Mouse (Mus musculus): ENCODE results near the gene Fads6. TPM values are rescaled to one million over a fixed set of nuclear protein-coding genes. Genes with fewer than 3 reads are reported as not detected.

The Fads6 gene
- total RNA-seq, 4 experiments from 2014 or later, result 43.3 to 117 (median 82.2) TPM

DNA sequence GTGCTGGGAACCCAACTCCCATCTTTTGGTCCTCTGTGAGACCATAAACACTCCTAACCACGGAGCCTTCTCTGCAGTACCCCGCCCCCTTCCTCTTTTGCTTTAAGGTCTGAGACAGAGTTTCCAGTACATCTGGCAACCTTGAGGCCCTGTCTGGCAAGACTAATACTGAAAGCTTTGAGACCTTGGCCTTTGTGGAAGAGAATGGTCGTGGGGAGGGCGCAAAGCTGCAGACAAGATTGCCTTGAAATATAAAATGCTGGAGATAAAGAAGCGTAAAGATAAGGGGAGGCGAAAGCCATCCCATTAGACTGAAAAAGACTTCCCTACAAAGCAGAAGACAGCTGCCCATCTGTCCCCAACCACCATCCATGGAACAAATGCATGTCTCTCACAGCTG lies 22.0 kb downstream of the Fads6 start:
- no peak for DNase-seq

DNA sequence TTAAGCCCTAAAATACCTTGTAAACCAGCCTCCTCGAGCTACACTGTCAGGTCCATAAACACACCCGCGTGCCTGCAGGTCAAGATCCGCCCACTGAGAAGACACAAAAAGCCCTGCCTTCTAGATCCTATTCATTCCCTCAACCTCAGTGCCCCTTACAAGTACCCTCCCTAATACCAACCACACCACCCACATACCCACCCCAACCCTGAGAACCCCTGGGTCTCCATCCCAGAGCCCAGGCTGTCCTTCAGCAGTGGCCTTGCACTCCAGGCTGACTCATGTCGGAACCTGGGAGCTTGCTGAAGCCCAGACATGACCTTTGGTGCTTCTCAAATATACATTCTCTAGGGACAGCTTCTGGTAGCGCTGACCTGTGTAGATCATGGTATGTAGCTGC lies 22.7 kb downstream of the Fads6 start:
- DNase-seq, result no peak

DNA sequence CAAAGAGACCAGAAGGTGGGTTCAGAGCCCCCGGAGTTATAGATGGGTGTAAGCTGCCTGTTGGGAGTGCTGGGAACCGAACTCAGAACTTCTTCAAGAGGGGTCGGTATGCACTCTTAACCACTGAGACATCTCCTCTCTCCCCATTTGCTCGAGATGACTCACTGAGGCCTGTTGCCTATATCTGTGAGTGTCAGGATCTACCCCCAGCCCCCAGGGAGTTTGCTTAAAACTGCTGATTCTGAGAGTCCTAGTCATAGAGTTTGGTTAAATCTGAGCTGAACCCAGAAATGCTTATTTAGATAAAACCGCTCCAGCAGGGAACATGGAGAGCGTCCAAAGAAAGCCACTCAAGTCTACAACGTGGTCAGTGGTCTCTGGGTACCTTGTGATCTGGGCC lies 23.3 kb downstream of the Fads6 start:
- no peak for DNase-seq

DNA sequence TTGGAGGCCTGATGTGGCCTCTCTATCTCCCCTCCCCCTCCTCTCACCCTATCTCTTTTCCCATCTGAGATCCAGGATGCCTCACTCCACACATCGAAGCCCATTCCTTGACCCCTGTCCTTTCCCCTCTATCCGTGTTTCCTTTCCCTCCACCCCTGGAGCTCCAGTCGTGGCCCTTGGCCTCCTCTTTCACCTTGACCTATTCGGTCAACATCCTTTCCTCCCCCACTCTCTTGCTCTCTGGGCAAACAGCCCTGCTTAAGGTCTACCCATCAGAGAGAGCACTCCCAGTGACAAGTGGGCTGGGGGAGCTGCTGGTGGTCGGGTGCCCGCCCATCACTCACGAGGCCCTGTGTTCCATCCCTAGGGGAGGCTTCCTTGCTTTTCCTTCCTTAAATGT lies 23.7 kb downstream of the Fads6 start:
- no peak for DNase-seq

DNA sequence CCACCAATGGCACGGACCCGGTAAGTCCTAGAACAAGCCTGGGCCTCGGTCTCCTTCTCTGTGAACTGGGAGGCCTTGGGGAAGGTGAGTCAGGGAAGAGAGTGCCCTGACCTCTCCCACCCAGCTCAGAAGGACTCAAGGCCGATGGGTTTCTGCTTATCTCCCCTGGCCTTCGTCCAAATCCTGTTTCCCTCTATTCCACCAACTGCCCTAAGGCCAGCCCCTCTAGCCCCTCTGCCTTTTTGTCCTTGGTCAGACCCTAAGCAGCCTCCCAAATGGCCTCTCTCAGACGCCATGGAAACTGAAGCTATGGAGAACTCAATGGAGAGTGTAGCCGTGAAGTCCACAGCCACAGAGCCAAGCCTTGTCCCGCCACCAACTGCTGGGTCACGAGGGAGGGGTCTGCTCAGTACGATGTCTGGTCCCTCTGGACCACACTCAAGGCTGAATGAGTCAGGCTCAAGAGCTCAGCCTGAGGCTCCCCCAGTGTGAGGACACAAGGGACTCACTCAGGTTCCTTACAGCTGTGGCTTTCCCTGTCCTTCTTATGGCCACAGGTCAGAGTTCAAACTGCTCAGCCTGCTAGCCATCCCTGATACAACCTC lies 24.5 kb downstream of the Fads6 start:
- peak; percentile 83 for DNase-seq

DNA sequence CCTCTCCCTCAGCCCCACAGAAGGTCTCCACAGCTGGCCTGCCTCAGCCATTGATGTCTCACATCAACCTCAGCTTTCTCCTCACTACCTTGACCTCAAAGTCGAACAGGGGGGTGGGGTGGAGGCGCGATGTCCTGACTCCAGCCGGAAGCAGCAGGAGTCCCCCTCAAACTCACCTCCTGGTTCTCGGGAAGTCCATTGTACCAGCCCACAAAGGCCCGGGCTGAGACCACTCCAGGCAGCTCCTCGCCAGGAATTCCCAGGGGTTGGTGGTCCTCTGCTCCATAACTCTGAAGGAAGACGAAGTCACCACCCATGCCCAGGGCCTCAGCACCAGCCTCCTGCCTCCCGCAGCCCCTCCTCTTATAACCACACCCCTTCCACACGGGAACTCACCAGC lies 26.0 kb downstream of the Fads6 start:
- DNase-seq, result no peak

DNA sequence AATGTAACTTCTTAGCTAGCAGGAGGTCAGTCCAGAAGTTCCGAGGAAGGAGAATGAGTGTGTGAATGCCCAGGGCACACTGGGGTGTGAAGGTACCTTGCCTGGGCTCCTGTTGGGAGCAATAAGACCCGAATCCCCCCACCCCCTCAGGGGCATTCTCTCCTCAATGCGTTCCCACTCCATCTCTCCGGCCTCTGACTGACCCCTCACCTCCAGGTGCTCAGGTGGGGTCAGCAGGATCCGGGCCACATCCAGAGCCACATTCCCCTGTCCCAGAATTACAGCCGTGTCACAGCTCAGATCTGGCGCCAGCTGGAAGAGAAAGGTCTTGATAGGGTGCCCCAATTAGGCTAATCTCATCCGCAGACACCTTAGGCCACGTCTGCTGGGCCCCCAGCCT lies 26.4 kb downstream of the Fads6 start:
- no peak for DNase-seq

DNA sequence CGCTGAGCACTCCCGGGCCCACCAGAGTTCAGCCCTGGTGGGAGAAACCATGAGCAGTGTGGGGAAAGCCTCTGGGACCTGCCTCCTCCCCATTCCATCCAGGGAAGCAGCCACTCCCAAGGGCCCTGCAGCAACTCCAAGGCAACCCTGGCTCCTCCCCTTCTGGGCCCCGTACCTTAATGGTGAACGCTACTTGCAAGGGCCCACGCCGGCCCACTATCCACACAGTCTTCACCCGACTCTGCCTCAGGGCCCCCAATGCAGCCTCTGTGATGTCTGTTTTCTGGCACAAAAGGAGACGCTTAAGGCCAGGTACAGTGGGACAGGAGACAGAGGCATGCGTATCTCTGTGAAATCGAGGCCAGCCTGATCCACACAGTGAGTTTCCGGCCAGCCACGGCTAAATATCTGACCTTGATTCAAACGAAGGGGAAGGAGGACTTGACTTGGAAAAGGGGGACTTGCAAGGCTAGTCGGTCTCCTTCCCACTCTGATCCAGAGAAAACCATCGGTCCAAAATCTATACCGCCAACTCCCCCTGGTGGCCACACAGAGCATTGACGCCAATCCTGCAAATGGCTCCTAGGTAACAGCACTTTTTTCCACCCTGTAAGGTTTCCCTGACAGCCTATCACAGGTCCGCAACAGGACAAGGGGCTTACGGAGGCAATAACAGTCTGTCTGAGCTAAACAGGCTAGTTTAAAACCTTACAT lies 27.2 kb downstream of the Fads6 start:
- DNase-seq, result no peak

DNA sequence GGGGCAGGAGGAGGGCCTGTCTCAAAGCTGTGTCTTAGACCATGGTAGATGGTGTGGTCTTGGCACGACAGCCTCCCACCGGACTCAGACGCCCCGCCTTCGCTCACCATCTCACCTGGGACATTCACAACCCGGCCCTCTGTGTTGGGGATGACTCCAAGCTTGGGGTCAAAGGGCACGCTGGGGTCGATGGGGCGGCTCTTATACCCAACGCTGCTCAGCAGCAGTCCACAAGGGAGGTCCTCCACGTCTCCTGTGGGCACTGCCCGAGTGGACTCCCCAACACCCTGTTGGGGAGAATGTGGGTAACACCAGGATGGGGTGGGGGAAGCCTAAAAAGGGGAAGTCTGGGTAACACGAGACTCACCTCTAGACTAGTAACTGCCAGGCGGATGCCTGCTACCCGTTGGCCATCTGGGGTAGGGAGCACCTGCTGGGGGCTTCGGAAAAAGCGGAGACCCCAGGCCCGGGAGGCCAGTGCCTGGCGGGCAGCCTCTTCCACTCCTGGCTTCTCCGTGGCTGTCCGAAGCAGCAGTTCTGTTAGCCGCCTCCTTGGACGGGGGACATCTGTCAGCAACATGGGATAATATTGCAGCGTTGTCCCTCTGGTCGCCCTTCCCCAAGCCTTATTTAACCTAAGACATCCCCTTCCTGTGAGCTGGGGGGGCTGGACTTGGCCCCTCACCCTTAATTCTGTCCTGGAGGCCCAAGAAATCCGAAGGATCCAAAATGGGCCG lies 28.0 kb downstream of the Fads6 start:
- DNase-seq, result no peak

DNA sequence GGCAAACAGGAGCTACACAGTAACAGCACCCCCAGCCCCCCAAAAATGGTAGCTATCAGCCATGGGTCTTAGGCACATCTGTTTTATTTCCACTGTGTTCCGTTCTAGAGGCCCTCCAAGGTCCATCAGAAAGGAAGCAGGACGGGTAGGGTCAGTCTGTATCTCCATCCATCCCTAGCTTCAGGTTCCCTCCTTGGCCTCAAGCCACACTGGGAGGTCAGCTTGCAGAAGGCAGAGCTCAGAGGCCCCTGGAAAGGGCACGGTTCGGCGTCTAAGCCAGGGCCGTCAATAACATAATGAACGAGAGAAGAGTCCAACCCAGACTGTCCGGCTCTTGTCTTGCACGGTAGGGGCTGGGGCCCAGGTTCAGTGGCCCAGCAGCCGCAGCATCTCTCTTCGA lies 29.5 kb downstream of the Fads6 start:
- DNase-seq, result no peak

DNA sequence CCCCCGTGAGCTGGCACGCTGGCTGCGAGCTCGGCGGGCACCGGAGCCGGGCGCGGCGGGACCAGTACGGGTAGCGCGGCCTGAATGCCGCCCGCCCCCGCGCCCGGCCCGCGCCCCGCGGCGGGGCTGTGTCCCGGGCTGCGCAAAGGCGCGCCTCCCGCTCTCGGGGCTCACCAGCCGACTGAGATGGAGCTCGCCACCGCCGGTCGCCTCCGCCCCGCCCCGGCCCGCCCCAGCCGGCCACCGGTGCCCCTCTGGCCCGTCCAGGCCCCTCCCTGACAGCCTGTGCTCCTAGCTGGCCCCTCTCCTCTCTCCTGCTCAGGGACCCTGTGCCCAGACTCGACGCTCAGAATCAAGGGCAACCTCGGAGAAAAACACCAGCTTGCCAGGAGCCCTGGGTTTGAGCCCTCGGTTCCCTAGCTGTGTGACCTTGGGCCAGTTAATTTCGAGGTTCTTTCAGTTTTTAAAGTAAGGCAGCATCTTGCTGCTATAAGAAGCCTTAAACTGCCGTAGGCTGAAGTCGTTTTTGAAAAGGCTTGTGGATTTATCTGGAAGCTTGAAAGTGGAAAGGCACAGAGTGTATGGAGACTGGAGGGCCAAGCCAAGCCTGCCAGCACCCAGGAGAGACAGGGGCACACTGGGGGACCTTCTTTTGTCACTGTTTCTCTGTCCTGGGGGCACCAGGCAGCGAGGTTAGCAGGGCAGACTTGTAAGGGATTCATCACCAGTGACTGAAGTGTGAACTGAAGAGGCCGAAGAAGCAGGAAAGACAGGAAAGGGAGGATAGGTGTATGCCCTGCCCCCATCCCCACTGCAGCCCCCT lies 30.2 kb downstream of the Fads6 start, which contains the start of gene Grin2c:
Gene Grin2c (minus strand): TSS at position 183 of the 823 bp plus-strand sequence.
- DNase-seq, result no peak

DNA sequence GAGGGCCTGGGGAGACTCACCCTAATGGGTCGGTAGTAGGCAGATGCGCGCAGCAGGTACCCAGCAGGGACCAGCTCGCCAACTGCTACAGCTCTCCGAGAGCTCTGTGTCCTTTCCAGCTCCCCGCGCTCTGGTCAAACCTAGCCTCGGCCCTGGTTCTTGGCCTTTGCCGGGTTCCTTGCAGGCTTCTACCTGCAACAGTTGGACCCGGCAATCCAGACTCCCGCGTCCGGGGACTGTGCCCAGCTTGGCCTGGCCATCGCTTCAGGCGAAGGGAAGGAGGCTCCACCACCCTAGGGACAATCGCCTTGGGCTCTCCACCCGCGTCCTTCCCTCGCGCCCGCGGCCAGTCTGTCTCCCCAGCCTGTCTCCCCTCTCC lies 31.1 kb downstream of the Fads6 start:
- DNase-seq, result no peak

DNA sequence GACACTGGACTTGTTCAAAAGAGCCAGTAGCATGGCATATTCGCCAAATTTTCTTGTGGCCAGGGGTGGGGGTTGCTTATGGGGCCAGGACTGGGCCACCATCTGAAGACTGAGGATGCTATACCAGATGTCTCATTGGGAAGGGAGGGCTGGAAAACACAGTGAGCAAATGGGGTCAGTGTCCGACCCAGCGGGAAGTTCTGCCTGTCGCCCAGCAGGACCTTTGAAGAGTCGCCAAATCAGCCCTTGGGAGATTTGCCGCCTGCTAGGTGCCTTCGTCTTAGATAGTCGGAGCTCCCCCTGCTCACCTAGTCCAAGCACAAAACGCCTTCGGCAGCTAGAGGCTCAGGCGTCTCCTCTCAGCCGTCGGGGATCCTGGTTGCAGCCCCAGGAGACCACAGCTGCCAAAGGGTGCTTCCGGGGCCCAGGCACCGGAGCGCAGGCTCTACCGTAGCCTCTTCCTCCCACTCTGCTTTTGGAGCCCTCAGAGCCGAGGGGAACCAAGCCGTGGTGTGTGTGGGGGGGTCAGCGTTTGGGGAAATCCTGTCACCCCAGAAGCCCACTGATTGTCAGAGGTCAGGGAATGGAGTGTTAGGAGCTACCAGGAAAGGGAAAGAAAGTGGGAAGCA lies 31.6 kb downstream of the Fads6 start:
- no peak for DNase-seq

DNA sequence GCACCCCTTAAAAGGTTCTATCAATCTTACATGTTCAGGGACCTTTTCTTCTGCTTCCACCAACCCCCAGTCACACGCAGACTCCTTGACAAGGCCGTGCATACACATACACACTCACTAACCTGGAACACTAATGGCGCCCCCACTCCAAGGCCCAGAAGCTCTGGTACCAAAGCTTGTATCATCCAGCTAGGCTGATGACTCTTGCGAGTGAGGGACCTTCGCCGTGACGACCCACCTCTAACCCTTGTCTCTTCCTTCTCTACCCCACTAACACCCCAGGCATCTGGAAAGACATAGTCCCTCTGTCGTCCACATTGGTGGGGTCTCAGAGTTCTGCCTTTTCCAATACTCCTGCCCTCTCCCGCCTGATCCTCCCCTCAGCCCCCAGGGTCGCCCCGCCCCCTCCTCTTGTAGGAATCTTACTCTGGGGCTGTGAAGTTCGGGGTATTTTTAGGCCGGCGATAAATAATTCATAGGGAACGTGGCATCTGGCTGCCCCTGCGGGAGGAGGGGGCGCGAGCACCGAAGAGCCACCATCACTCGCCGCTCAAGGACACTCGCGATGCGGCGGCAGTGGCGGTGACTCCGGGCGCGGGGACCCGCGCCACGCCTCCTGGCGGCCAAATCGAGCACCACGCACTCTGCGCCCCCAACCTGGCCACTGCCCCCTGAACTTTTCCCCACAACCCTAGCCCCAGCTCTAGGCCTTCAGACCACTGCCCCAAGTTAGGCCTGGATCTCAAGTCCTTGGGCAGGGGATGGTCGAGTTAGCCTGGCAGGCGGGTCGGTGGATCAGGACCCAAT lies 32.4 kb downstream of the Fads6 start:
- DNase-seq, result no peak

DNA sequence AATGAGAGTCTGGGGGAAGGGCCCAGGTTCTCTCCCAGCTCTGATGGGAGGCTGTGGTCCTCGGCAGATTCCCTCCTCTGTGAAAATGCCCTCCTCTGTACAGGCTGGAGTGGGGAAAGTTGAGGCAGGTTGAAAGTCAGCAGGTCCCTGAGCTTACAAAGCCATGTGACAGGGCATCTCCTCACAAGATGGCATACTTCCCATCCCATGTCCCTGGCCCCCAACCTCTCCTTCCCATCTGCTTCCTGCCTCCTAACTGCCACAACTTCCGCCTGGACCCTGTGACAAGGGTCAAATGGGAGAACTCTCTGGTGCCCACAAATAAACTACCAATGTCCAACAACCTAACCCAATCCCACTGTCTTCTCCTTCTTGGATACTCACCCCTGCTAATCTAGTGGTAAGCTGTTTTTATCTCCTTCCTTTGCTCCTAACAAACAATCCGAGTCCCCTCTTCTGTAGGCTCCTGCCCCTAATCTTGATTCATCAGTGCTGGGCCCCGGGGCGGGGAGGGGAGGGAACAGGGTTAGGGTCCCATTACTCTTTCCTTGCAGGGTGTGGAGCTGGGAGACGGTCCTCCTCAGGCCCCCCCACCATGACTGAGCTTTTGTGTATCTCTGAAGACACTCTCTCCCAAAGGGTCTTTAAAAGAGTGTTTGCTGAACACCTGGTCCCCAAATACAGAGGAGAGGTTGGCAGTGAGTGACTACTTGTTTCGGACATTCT lies 33.2 kb downstream of the Fads6 start:
- no peak for DNase-seq

DNA sequence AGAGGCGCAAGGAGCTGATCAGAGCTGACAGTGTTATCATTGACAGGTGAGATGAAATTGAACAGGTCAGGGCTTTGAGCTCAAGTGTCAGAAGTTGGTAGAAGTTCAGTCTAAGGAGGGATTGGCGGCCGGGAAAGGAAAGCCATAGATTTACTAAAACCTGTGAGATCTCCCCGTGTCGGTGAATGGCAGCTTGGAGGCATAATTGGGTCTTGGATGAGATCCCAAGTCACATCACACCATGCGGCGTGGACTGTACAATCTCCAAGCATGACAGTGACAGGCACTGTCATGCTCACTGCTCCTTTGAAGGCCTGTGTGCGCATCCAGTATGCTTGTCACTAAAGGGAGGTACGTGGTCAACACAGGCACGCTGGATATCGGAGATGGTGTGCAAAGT lies 34.5 kb downstream of the Fads6 start:
- DNase-seq, result no peak

DNA sequence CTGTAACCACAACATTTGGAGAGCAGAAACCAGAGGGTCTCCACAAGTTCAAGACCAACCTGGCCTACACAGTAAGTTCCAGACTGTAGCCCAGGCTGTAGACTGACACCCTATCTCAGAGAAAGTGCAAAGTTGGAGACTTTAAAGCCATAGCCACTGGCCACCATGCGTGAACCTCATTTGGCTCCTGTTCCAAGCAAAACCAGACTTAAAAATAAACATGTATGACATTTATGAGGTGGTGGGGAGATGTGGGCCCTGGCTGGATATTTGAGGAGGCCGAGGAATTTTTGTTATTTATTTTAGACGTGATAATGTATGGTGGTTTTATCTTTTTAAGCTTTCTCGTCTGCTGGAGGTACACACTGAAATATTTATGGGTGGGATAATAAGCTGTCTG lies 38.3 kb downstream of the Fads6 start:
- no peak for DNase-seq

DNA sequence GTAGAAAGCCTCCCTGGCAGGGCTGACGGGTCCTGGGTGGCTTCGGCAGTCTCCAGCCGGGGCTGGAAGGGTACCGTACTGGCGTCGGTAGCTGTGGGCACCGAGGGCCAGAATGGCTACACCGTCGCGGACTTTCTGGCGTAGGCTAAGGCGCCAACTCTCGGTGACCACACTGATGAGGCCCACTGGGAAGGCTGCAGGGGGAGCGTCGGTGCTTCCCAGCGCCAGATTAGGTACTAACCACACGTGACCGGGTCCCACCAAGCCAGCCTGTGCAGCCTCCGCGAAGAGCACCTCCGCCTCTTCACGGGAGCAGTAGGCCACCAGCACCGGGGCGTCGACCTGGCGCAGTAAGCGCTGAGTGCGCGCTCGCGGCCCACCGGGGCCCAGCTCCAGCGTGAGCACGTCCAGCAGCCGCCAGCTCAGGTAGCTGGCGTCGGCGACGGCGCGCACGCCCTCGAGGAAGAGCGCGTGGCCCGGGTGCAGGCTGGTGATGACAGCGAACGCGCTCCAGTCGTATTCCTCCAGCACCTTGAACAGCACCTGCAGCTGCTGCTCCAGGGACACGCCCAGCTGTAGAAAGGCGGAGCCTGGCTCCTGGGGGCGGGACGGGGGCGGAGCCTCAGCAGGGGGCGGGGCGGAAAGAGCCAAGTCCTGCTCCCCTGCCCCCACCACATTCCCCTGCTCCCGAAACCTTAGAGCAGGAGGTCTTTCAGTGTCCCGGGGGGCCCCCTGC lies 39.5 kb downstream of the Fads6 start:
- no peak for DNase-seq

DNA sequence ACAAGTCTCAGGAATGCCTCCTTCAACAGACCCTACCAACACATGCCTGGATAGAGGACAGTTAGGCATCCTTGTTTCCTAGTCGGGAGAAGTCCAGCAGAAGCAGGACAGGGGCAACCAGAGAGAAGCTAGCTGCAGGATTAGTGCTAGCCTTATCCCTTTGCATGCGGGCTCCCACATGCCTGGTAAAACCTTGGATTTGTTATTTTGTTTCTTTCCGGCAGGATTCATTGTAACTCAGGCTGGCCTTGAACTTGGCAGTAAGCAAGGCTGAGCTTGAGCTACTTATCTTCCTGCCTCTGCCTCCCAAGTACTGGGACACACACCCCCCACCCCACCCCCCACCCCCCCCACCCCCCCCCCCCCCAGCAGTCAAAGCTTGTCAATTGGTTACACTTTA lies 46.2 kb downstream of the Fads6 start:
- no peak for DNase-seq

DNA sequence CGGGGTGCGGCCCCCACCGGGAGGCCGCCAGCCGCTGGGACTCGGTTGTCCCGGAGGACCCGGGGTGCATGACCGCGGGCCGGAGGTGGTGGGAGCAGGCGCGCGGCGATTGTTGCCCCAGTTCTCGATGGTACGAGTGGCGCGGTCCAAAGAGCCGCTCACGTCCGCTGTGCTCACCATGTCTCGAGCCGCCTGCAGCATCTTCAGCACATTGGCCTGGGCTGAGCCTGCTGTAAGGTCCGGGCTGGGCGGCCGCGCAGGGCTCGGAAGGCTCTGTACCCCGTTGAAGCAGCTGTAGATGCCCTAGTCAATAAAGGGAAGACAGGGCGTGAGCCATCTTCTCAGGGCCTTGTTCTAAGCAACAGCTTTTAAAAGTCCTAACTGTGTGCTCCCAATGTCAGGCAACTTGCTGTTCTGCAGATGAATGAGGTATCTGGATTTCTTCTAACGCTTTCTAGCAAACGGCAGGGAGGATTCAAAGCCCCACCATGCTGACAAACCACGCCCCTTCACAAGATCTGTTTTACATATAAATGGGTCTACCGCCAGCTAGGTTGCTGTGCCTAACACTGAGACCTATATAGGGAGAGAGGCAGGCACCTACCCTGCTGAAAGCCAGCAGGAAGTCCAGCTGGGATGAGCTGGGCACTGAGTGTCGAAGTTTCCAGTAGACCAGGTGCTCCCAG lies 46.9 kb downstream of the Fads6 start:
- DNase-seq, result no peak
